8 mouse cellular contexts compared by ENCODE assay signal in the genomic region with DNA sequence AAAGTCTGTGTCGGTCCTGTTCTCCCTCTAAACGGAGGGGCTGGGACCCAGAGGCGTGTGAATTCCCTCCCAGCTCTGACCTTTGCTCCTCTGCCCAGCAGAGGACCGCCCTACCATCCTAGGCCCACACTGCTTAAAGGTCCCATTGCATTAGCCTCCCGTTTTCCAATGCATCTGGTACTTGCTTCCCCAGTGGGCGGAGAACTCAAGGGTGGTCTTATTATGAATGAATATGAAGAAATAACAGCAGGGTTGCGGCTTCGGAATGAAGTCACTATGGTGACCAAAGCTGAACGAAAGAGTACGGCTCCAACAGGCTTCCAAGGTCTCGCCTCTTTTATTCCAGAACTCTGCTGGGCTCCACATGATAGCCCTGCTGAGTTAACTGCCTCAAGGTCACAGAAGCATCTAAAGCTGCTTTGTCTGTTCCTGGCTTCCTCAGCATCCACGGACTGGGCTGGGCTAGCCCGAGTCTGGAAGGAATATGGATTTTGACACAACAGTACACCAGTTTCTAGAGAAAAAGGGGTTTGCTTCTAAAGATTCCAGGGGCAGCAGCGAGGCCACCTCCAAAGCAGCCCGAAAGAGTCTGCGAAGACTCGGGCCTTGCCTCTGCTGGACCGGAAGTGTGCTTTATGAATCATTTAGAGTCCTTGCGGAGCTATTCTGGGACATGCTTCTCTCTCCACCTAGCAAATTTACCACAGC. TPM values are rescaled to one million over a fixed set of nuclear protein-coding genes. Genes with fewer than 3 reads are reported as not detected.
A peak's percentile ranks its signal among the peaks of the same experiment; 100 is the strongest.
DNase-seq lines count a peak whose midpoint lies in the region; ATAC-seq and TF ChIP-seq lines count a peak whose summit lies in the region.

No protein-coding gene starts in this region.

- H3K36me3 ChIP-seq in ES-E14 (ENCODE audit: control insufficient read depth, insufficient read depth, low read length, poor library complexity, severe bottlenecking) = no peaks in the 10 kb centered on the region
- H3K36me3 ChIP-seq in forebrain, embryonic 10.5 days (replicated peaks) = no peaks in the 10 kb centered on the region
- H3K36me3 ChIP-seq in liver, embryonic 16.5 days (ENCODE audit: control insufficient read depth, insufficient read depth) = no peaks in the 10 kb centered on the region
- H3K36me3 ChIP-seq in thymus, adult 2 months (ENCODE audit: control insufficient read depth, insufficient read depth, low read length) = no peaks in the 10 kb centered on the region
- no peaks in the 10 kb centered on the region for H3K36me3 ChIP-seq in heart, embryonic 11.5 days (ENCODE audit: control insufficient read depth, insufficient read depth, low read length)

- WGBS in forebrain, embryonic 10.5 days = 61% methylated on average over 19 of the region's 19 CpGs
- 61% methylated on average over 19 of the region's 19 CpGs for WGBS in liver, embryonic 16.5 days (ENCODE audit: insufficient replicate concordance)
- 86% methylated on average over 19 of the region's 19 CpGs for WGBS in thymus, adult 2 months
- WGBS in heart, embryonic 11.5 days (ENCODE audit: insufficient replicate concordance) = 74% methylated on average over 19 of the region's 19 CpGs

- H3K4me3 ChIP-seq in ES-E14 (ENCODE audit: insufficient read depth in 1 of 2, low read depth in 1 of 2, low read length in 2 of 2, poor library complexity in 1 of 2, severe bottlenecking in 1 of 2) = no peak overlapping the region
- H3K4me3 ChIP-seq in forebrain, embryonic 10.5 days = no peak overlapping the region
- H3K4me3 ChIP-seq in liver, embryonic 16.5 days (ENCODE audit: low read depth, low read length) = no peak overlapping the region
- H3K4me3 ChIP-seq in thymus, adult 2 months (ENCODE audit: control insufficient read depth, insufficient read depth, low read length) = no peak overlapping the region
- H3K4me3 ChIP-seq in heart, embryonic 11.5 days (ENCODE audit: low read depth, low read length) = no peak overlapping the region

- no peak for DNase-seq in frontal cortex, postnatal 10 days (ENCODE audit: low spot score in 2 of 2)
- DNase-seq in ES-E14 (ENCODE audit: low read depth, low spot score) = no peak
- peak; percentile 46 for DNase-seq in forebrain, embryonic 10.5 days (ENCODE audit: extremely low spot score, low spot score)
- DNase-seq in thymus, postnatal 36 days = no peak
- no peak for DNase-seq in thymus, adult 2 months

- peak; percentile 70; the same call in 1 of the 2 replicates for ATAC-seq in frontal cortex, adult (ENCODE audit: low TSS enrichment)
- peak; percentile 64 for ATAC-seq in liver, embryonic 16.5 days (ENCODE audit: low read depth)
- ATAC-seq in heart, embryonic 11.5 days (replicated peaks; ENCODE audit: insufficient number of reproducible peaks, low FRiP score, low TSS enrichment) = no peak

- H3K9me3 ChIP-seq in ES-E14 (ENCODE audit: control insufficient read depth, insufficient read depth, low read depth, low read length) = peaks cover 15% of the 10 kb centered on the region
- H3K9me3 ChIP-seq in forebrain, embryonic 10.5 days = no peaks in the 10 kb centered on the region; the same call in 1 of the 2 replicates
- no peaks in the 10 kb centered on the region for H3K9me3 ChIP-seq in liver, embryonic 16.5 days (replicated peaks; ENCODE audit: control insufficient read depth, low read length)
- H3K9me3 ChIP-seq in heart, embryonic 11.5 days (replicated peaks; ENCODE audit: control insufficient read depth, low read length) = no peaks in the 10 kb centered on the region

- H3K27ac ChIP-seq in ES-E14 (ENCODE audit: insufficient read depth, low read depth, low read length, poor library complexity, severe bottlenecking) = peak overlapping the region; percentile 53; the same call in 1 of the 2 replicates
- peak overlapping the region; percentile 78 for H3K27ac ChIP-seq in forebrain, embryonic 10.5 days
- no peak overlapping the region for H3K27ac ChIP-seq in liver, embryonic 16.5 days (ENCODE audit: low read length)
- no peak overlapping the region for H3K27ac ChIP-seq in thymus, adult 2 months (ENCODE audit: control insufficient read depth, insufficient read depth, low read length)
- no peak overlapping the region for H3K27ac ChIP-seq in heart, embryonic 11.5 days (ENCODE audit: low read depth, low read length)

- peak overlapping the region; percentile 13; the same call in 1 of the 2 replicates for H3K9ac ChIP-seq in ES-E14 (ENCODE audit: insufficient read depth, low read depth, low read length, poor library complexity, severe bottlenecking)
- H3K9ac ChIP-seq in liver, embryonic 16.5 days (ENCODE audit: low read depth, low read length) = no peak overlapping the region
- no peak overlapping the region for H3K9ac ChIP-seq in heart, embryonic 11.5 days (ENCODE audit: low read depth, low read length)

- no peak for TF ChIP-seq POLR2A in thymus, adult 2 months (IDR thresholded peaks at IDR 0.05; ENCODE audit: control insufficient read depth, extremely low read depth, insufficient read depth, low read length, poor library complexity)

- peaks cover 9% of the 10 kb centered on the region for H3K27me3 ChIP-seq in forebrain, embryonic 10.5 days (ENCODE audit: poor library complexity, severe bottlenecking)
- no peaks in the 10 kb centered on the region for H3K27me3 ChIP-seq in liver, embryonic 16.5 days (ENCODE audit: control insufficient read depth, insufficient read depth, low read depth, low read length)
- H3K27me3 ChIP-seq in thymus, adult 2 months (ENCODE audit: control insufficient read depth, insufficient read depth, low read length) = no peaks in the 10 kb centered on the region
- H3K27me3 ChIP-seq in heart, embryonic 11.5 days (ENCODE audit: control insufficient read depth, insufficient read depth, low read length) = no peaks in the 10 kb centered on the region

- no peak for TF ChIP-seq CTCF in thymus, adult 2 months (IDR thresholded peaks at IDR 0.05; ENCODE audit: borderline replicate concordance, control insufficient read depth, extremely low read depth, insufficient read depth, low read length, poor library complexity)

- in situ Hi-C loops in ES-E14 (cut with MboI; ENCODE audit: low sequenced_read_pairs in 2 of 2, unreplicated experiment in 2 of 2) = no loop called here

- peaks cover 5 to 19% of the 10 kb centered on the region in 2 experiments; a peak in 3 of 4 replicates for H3K4me1 ChIP-seq in ES-E14 (ENCODE audit: control insufficient read depth in 2 of 2, insufficient read depth in 2 of 2, low read length in 2 of 2, poor library complexity in 1 of 2)
- peaks cover 23% of the 10 kb centered on the region for H3K4me1 ChIP-seq in forebrain, embryonic 10.5 days
- peaks cover 2% of the 10 kb centered on the region; the same call in 1 of the 2 replicates for H3K4me1 ChIP-seq in liver, embryonic 16.5 days (ENCODE audit: control insufficient read depth, low read depth, low read length)
- H3K4me1 ChIP-seq in thymus, adult 2 months (replicated peaks; ENCODE audit: control insufficient read depth, insufficient read depth, low read length) = no peaks in the 10 kb centered on the region
- no peaks in the 10 kb centered on the region for H3K4me1 ChIP-seq in heart, embryonic 11.5 days (ENCODE audit: control insufficient read depth, insufficient read depth, low read length)

- no peak overlapping the region for H3K4me2 ChIP-seq in liver, embryonic 16.5 days (ENCODE audit: low read depth, low read length)
- H3K4me2 ChIP-seq in heart, embryonic 11.5 days = no peak overlapping the region

TF ChIP-seq in ES-E14, 5 proteins besides CTCF, POLR2A, EP300 and RAD21:
- TF ChIP-seq CHD2 (IDR thresholded peaks at IDR 0.05; ENCODE audit: low read depth, low read length) (no peak), ZC3H11A (IDR thresholded peaks at IDR 0.05; ENCODE audit: borderline replicate concordance, low read depth, low read length) (no peak), ZNF384 (IDR thresholded peaks at IDR 0.05; ENCODE audit: low read depth, low read length) (no peak), MAFK (IDR thresholded peaks at IDR 0.05; ENCODE audit: insufficient read depth, low read depth, low read length) (no peak), HCFC1 (IDR thresholded peaks at IDR 0.05; ENCODE audit: borderline replicate concordance, insufficient read depth, low read length) (no peak)

RNA-seq across cellular contexts. Expression of a gene that starts 14.6 kb away (rescaled TPM):
- 30.2 and 36.3 TPM in 2 replicates for total RNA-seq in ES-E14 (2012; rRNA removed)
- 24.7 and 25.5 TPM in 2 replicates for polyA plus RNA-seq in forebrain, embryonic 10.5 days (2016; fragmentation: Nextera tagmentation; extraction: Ambion mirVana)
- polyA plus RNA-seq in liver, embryonic 16.5 days (2015; fragmentation: Nextera tagmentation; extraction: Ambion mirVana) = 4.3 and 4.6 TPM in 2 replicates
- 35.0 and 40.9 TPM in 2 replicates for polyA plus RNA-seq in thymus, adult 2 months (2012; rRNA removed)
- polyA plus RNA-seq in heart, embryonic 11.5 days (2014; fragmentation: Nextera tagmentation; extraction: Ambion mirVana) = 24.8 and 30.1 TPM in 2 replicates

Comparison
In these comparisons a context has a peak if more than half of its experiments do, and no peak if none do; other contexts are left out.
1. H3K27ac ChIP-seq: peak in ES-E14 (single experiment) and forebrain, embryonic 10.5 days (single experiment); none in liver, embryonic 16.5 days (single experiment), thymus, adult 2 months (single experiment) and heart, embryonic 11.5 days (single experiment).